Mouse (Mus musculus) embryonic facial prominence, embryonic 13.5 days (tissue): ENCODE data around the gene Gcn1l1. TPM values are rescaled to one million over a fixed set of nuclear protein-coding genes. Genes with fewer than 3 reads are reported as not detected.
"Not testable (repeated sequence)": the region's sequence is repeated elsewhere in the genome, so short reads cannot be mapped to it uniquely, and the experiment has no call there.

Experiments
- ATAC-seq: fragments of 200-750 bp; cut with Nextera tagmentation; 2 replicates; pipeline ENCODE4 v1.8.0; 2017; ENCODE audit warnings: low read depth; ENCODE audit not compliant: insufficient number of reproducible peaks, insufficient read depth, low FRiP score, low TSS enrichment
- H3K27ac ChIP-seq: fragments of 300-500 bp; sonication (generic); 2 replicates; pipeline ENCODE4 v1.5.1; 2015; ENCODE audit warnings: moderate library complexity, mild to moderate bottlenecking, inconsistent platforms
- H3K27me3 ChIP-seq: fragments of 300-500 bp; sonication (generic); 2 replicates; pipeline ENCODE4 v1.6.1; 2015; ENCODE audit warnings: mild to moderate bottlenecking, inconsistent platforms
- H3K36me3 ChIP-seq: fragments of 300-500 bp; sonication (generic); 2 replicates; pipeline ENCODE4 v1.6.1; 2015; ENCODE audit warnings: mild to moderate bottlenecking, inconsistent platforms
- H3K4me1 ChIP-seq: fragments of 300-500 bp; sonication (generic); 2 replicates; pipeline ENCODE4 v1.6.1; 2015; ENCODE audit warnings: inconsistent platforms
- H3K4me2 ChIP-seq: fragments of 300-500 bp; sonication (generic); 2 replicates; pipeline ENCODE4 v1.6.1; 2015; ENCODE audit warnings: moderate library complexity, mild to moderate bottlenecking, inconsistent platforms
- H3K4me3 ChIP-seq: fragments of 300-500 bp; sonication (generic); 2 replicates; pipeline ENCODE4 v1.5.1; 2015; ENCODE audit warnings: mild to moderate bottlenecking, inconsistent platforms
- H3K9ac ChIP-seq: fragments of 300-500 bp; sonication (generic); 2 replicates; pipeline ENCODE4 v1.6.1; 2015; ENCODE audit warnings: mild to moderate bottlenecking, inconsistent platforms
- H3K9me3 ChIP-seq: fragments of 300-500 bp; sonication (generic); 2 replicates; pipeline ENCODE4 v1.6.1; 2016; ENCODE audit warnings: inconsistent platforms
- WGBS: fragments of 180-500 bp; shearing (Covaris S2); methylation state at CpG from one replicate; pipeline ENCODE4 v1.1.7; 2015; ENCODE audit warnings: mixed read lengths; 5-methylcytosine and 5-hydroxymethylcytosine counted together
- polyA plus RNA-seq: library from polyadenylated mRNA; unstranded; fragments of >200 nt; fragmentation: Nextera tagmentation; extraction: Ambion mirVana; gene quantifications from 2 replicates; pipeline ENCODE4 v1.2.1, GENCODE M21; 2015

Gcn1l1 gene
- polyA plus RNA-seq, 1 experiment from 2014 or later = 45.8 TPM

- H3K27me3 ChIP-seq = no peaks in the 10 kb centered on the region
- H3K9ac ChIP-seq = peak overlapping the region; percentile 98
- peak overlapping the region; percentile 96 for H3K4me3 ChIP-seq
- H3K9me3 ChIP-seq = no peaks in the 10 kb centered on the region
- H3K36me3 ChIP-seq = peaks cover 42% of the 10 kb centered on the region
- H3K27ac ChIP-seq = peak overlapping the region; percentile 74
- no peak for ATAC-seq
- peak overlapping the region; percentile 83 for H3K4me2 ChIP-seq
- H3K4me1 ChIP-seq = peaks cover 57% of the 10 kb centered on the region
- WGBS = under 1% methylated on average over 43 of the region's 46 CpGs
These were observed 349 bp downstream of the Gcn1l1 start for GRCm38 (mm10) chr5:115565403-115565802.

GRCm38 (mm10) chr5:115568681-115569080 lies 3.6 kb downstream of the Gcn1l1 start:
- Histone ChIP-seq H3K36me3 (peaks cover 34% of the 10 kb centered on the region), H3K9ac (no peak overlapping the region), H3K27ac (no peak overlapping the region), H3K27me3 (no peaks in the 10 kb centered on the region), H3K4me2 (no peak overlapping the region), H3K4me1 (peaks cover 46% of the 10 kb centered on the region), H3K9me3 (no peaks in the 10 kb centered on the region), H3K4me3 (no peak overlapping the region)
- ATAC-seq = no peak
- 54% methylated on average over 10 of the region's 10 CpGs for WGBS

- peaks cover 37% of the 10 kb centered on the region for H3K36me3 ChIP-seq
- H3K9me3 ChIP-seq = no peaks in the 10 kb centered on the region
- H3K4me3 ChIP-seq = no peak overlapping the region
- 0 out of 2 replicates have a peak overlapping the region, but pooled peaks have one; percentile 16 for H3K27ac ChIP-seq
- 49% methylated on average over 11 of the region's 11 CpGs for WGBS
- H3K9ac ChIP-seq = no peak overlapping the region
- H3K4me1 ChIP-seq = peaks cover 46% of the 10 kb centered on the region
- no peaks in the 10 kb centered on the region for H3K27me3 ChIP-seq
- no peak for ATAC-seq
- no peak overlapping the region for H3K4me2 ChIP-seq
These were observed 4.3 kb downstream of the Gcn1l1 start for GRCm38 (mm10) chr5:115569308-115569707.

- H3K4me1 ChIP-seq = peaks cover 43% of the 10 kb centered on the region
- no peak overlapping the region for H3K4me2 ChIP-seq
- H3K27ac ChIP-seq = 0 out of 2 replicates have a peak overlapping the region, but pooled peaks have one; percentile 16
- ATAC-seq = no peak
- H3K9ac ChIP-seq = no peak overlapping the region
- H3K4me3 ChIP-seq = no peak overlapping the region
- H3K36me3 ChIP-seq = peaks cover 41% of the 10 kb centered on the region
- WGBS = 81% methylated on average over 4 of the region's 4 CpGs
- no peaks in the 10 kb centered on the region for H3K9me3 ChIP-seq
- no peaks in the 10 kb centered on the region for H3K27me3 ChIP-seq
These were observed 4.7 kb downstream of the Gcn1l1 start for GRCm38 (mm10) chr5:115569721-115570120.

GRCm38 (mm10) chr5:115571086-115571485 lies 6.0 kb downstream of the Gcn1l1 start:
- Histone ChIP-seq H3K36me3 (peaks cover 54% of the 10 kb centered on the region), H3K27ac (no peak overlapping the region), H3K9ac (no peak overlapping the region), H3K9me3 (no peaks in the 10 kb centered on the region), H3K4me1 (peaks cover 37% of the 10 kb centered on the region), H3K4me3 (no peak overlapping the region), H3K27me3 (no peaks in the 10 kb centered on the region), H3K4me2 (no peak overlapping the region)
- ATAC-seq = no peak
- 97% methylated on average over 7 of the region's 7 CpGs for WGBS

GRCm38 (mm10) chr5:115572679-115573535 lies 7.9 kb downstream of the Gcn1l1 start:
- H3K4me1 ChIP-seq = peaks cover 24% of the 10 kb centered on the region
- 56% methylated on average over 17 of the region's 17 CpGs for WGBS

GRCm38 (mm10) chr5:115574992-115575391 lies 9.9 kb downstream of the Gcn1l1 start:
- no peak overlapping the region for H3K4me3 ChIP-seq
- 93% methylated on average over 8 of the region's 8 CpGs for WGBS
- no peak overlapping the region for H3K4me2 ChIP-seq
- ATAC-seq = no peak
- H3K36me3 ChIP-seq = peaks cover 86% of the 10 kb centered on the region
- H3K9me3 ChIP-seq = no peaks in the 10 kb centered on the region
- H3K27me3 ChIP-seq = no peaks in the 10 kb centered on the region
- H3K9ac ChIP-seq = no peak overlapping the region
- peaks cover 9% of the 10 kb centered on the region; the same call in 1 of the 2 replicates for H3K4me1 ChIP-seq
- no peak overlapping the region for H3K27ac ChIP-seq

More at GRCm38 (mm10) chr5:115572679-115573535, 7.9 kb downstream of the Gcn1l1 start:
- Histone ChIP-seq H3K9ac (0 out of 2 replicates have a peak overlapping the region, but pooled peaks have one; percentile 21), H3K9me3 (no peaks in the 10 kb centered on the region), H3K27ac (peak overlapping the region; percentile 73), H3K36me3 (peaks cover 65% of the 10 kb centered on the region), H3K4me3 (no peak overlapping the region), H3K4me2 (no peak overlapping the region), H3K27me3 (no peaks in the 10 kb centered on the region)
- no peak for ATAC-seq

GRCm38 (mm10) chr5:115577686-115578085 lies 12.6 kb downstream of the Gcn1l1 start:
- H3K27me3 ChIP-seq, ATAC-seq: not testable (repeated sequence)
- WGBS = 92% methylated on average over 4 of the region's 4 CpGs

GRCm38 (mm10) chr5:115578922-115579321 lies 13.9 kb downstream of the Gcn1l1 start:
- Histone ChIP-seq H3K9ac (no peak overlapping the region), H3K36me3 (peaks cover 98% of the 10 kb centered on the region), H3K4me2 (no peak overlapping the region), H3K27me3 (no peaks in the 10 kb centered on the region), H3K4me3 (no peak overlapping the region), H3K9me3 (peaks cover 11% of the 10 kb centered on the region; the same call in 1 of the 2 replicates), H3K27ac (no peak overlapping the region), H3K4me1 (no peaks in the 10 kb centered on the region)
- ATAC-seq = 0 out of 2 replicates have a peak, but pooled peaks have one; percentile 11
- WGBS = 97% methylated on average over 14 of the region's 14 CpGs

More at GRCm38 (mm10) chr5:115577686-115578085, 12.6 kb downstream of the Gcn1l1 start:
- not testable (repeated sequence) for H3K27ac ChIP-seq, H3K4me1 ChIP-seq, H3K4me2 ChIP-seq, H3K4me3 ChIP-seq, H3K9ac ChIP-seq, H3K9me3 ChIP-seq
- H3K36me3 ChIP-seq = peaks cover 96% of the 10 kb centered on the region

- peaks cover 11% of the 10 kb centered on the region; the same call in 1 of the 2 replicates for H3K9me3 ChIP-seq
- H3K27me3 ChIP-seq = no peaks in the 10 kb centered on the region
- no peak overlapping the region for H3K4me3 ChIP-seq
- H3K36me3 ChIP-seq = peaks cover 98% of the 10 kb centered on the region
- no peak overlapping the region for H3K9ac ChIP-seq
- no peak overlapping the region for H3K4me2 ChIP-seq
- no peak for ATAC-seq
- 85% methylated on average over 5 of the region's 5 CpGs for WGBS
- H3K4me1 ChIP-seq = no peaks in the 10 kb centered on the region
- no peak overlapping the region for H3K27ac ChIP-seq
These were observed 14.3 kb downstream of the Gcn1l1 start for GRCm38 (mm10) chr5:115579363-115579762.

- peaks cover 98% of the 10 kb centered on the region for H3K36me3 ChIP-seq
- no peak overlapping the region for H3K4me2 ChIP-seq
- no peaks in the 10 kb centered on the region for H3K4me1 ChIP-seq
- WGBS = 90% methylated on average over 14 of the region's 14 CpGs
- no peak for ATAC-seq
- no peaks in the 10 kb centered on the region for H3K27me3 ChIP-seq
- H3K4me3 ChIP-seq = no peak overlapping the region
- H3K9me3 ChIP-seq = peaks cover 11% of the 10 kb centered on the region; the same call in 1 of the 2 replicates
- no peak overlapping the region for H3K9ac ChIP-seq
- no peak overlapping the region for H3K27ac ChIP-seq
These were observed 15.4 kb downstream of the Gcn1l1 start for GRCm38 (mm10) chr5:115580229-115581001.
